Mouse (Mus musculus) myocyte (in vitro differentiated cells): ENCODE data around the gene Fabp6. TPM values are rescaled to one million over a fixed set of nuclear protein-coding genes. Genes with fewer than 3 reads are reported as not detected.

Experiments
- H3K27me3 ChIP-seq: one replicate; pipeline ENCODE4 v1.6.1; 2011; ENCODE audit not compliant: control insufficient read depth, insufficient read depth, insufficient read length
- H3K36me3 ChIP-seq: one replicate; pipeline ENCODE4 v1.6.1; 2011; ENCODE audit not compliant: control insufficient read depth, insufficient read depth
- H3K4me2 ChIP-seq: one replicate; pipeline ENCODE4 v1.6.1; 2011; ENCODE audit warnings: low read depth, control low read depth
- H3K4me3 ChIP-seq: one replicate; pipeline ENCODE4 v1.5.1; 2011; ENCODE audit warnings: mild to moderate bottlenecking, control low read depth, moderate library complexity
- H3K79me2 ChIP-seq: one replicate; pipeline ENCODE4 v1.6.1; 2011; ENCODE audit not compliant: control insufficient read depth, insufficient read depth
- H3ac ChIP-seq: one replicate; pipeline ENCODE4 v1.6.1; 2011; ENCODE audit not compliant: control insufficient read depth, insufficient read length
- CEBPB ChIP-seq: IDR thresholded peaks from 2 replicates; pipeline ENCODE4 v1.6.1; 2011; ENCODE audit warnings: mild to moderate bottlenecking, moderate library complexity; ENCODE audit not compliant: poor library complexity, insufficient read depth, severe bottlenecking
- E2F4 ChIP-seq: IDR thresholded peaks from one replicate; pipeline ENCODE4 v1.6.1; 2011; ENCODE audit warnings: mild to moderate bottlenecking, control low read depth, moderate library complexity; ENCODE audit not compliant: insufficient read depth
- MAX ChIP-seq: IDR thresholded peaks from one replicate; pipeline ENCODE4 v1.6.1; 2011; ENCODE audit warnings: low read depth, mild to moderate bottlenecking, control low read depth
- MYOD1 ChIP-seq, 3 experiments: IDR thresholded peaks; one replicate each; pipeline ENCODE4 v1.6.1; 2011; ENCODE audit warnings: control low read depth in 2 of 3, low read depth in 2 of 3, mild to moderate bottlenecking in 2 of 3, moderate library complexity in 1 of 3; ENCODE audit not compliant: insufficient read length in 2 of 3, control insufficient read depth in 1 of 3
- MYOG ChIP-seq, 3 experiments: IDR thresholded peaks; one replicate each; pipeline ENCODE4 v1.6.1; 2011; ENCODE audit warnings: control low read depth in 2 of 3, low read depth in 2 of 3, mild to moderate bottlenecking in 2 of 3; ENCODE audit not compliant: insufficient read length in 2 of 3, control insufficient read depth in 1 of 3, insufficient read depth in 1 of 3
- POLR2A ChIP-seq: IDR thresholded peaks from one replicate; pipeline ENCODE4 v1.6.1; 2011; ENCODE audit warnings: low read depth, mild to moderate bottlenecking, control low read depth, moderate library complexity; ENCODE audit not compliant: insufficient read length
- POLR2AphosphoS2 ChIP-seq: IDR thresholded peaks from one replicate; pipeline ENCODE4 v1.6.1; 2011; ENCODE audit warnings: low read depth, control low read depth; ENCODE audit not compliant: insufficient read length
- REST ChIP-seq: IDR thresholded peaks from one replicate; pipeline ENCODE4 v1.6.1; 2011; ENCODE audit warnings: mild to moderate bottlenecking, control low read depth, moderate library complexity; ENCODE audit not compliant: insufficient read depth, insufficient read length
- SRF ChIP-seq: IDR thresholded peaks from one replicate; pipeline ENCODE4 v1.6.1; 2011; ENCODE audit warnings: low read depth; ENCODE audit not compliant: control insufficient read depth, insufficient read length
- TCF12 ChIP-seq: IDR thresholded peaks from one replicate; pipeline ENCODE4 v1.6.1; 2011; ENCODE audit warnings: mild to moderate bottlenecking, control low read depth; ENCODE audit not compliant: poor library complexity, insufficient read depth, severe bottlenecking
- TCF3 ChIP-seq: IDR thresholded peaks from one replicate; pipeline ENCODE4 v1.6.1; 2011; ENCODE audit warnings: low read depth, control low read depth; ENCODE audit not compliant: insufficient read length
- USF1 ChIP-seq: IDR thresholded peaks from one replicate; pipeline ENCODE4 v1.6.1; 2011; ENCODE audit warnings: low read depth, mild to moderate bottlenecking, control low read depth, moderate library complexity
- polyA plus RNA-seq: library from polyadenylated mRNA; unstranded; fragments of >200 nt; fragmentation: generic; extraction: Trizol; gene quantifications from one replicate; pipeline ENCODE4 v1.2.1, GENCODE M21; 2012; ENCODE audit warnings: missing spikeins

Fabp6 gene
- polyA plus RNA-seq, 1 experiment, result not detected

GRCm38 (mm10) chr11:43577713-43578478, 23.4 kb downstream of the Fabp6 start:
- no peaks in the 10 kb centered on the region for H3K36me3 ChIP-seq

GRCm38 (mm10) chr11:43575376-43576151, 25.8 kb downstream of the Fabp6 start:
- peaks cover 9% of the 10 kb centered on the region for H3K27me3 ChIP-seq
- H3K4me3 ChIP-seq, result no peak overlapping the region
- no peaks in the 10 kb centered on the region for H3K79me2 ChIP-seq
- H3ac ChIP-seq, result no peak overlapping the region
- H3K36me3 ChIP-seq, result no peaks in the 10 kb centered on the region
- no peak overlapping the region for H3K4me2 ChIP-seq
- TF ChIP-seq MYOD1 (IDR thresholded peaks at IDR 0.05; ENCODE audit: control insufficient read depth in 1 of 3, insufficient read length in 2 of 3, low read depth in 2 of 3) (no peak), MAX (no peak), REST (no peak), POLR2AphosphoS2 (no peak), CEBPB (no peak), TCF12 (no peak), MYOG (IDR thresholded peaks at IDR 0.05; ENCODE audit: control insufficient read depth in 1 of 3, insufficient read depth in 1 of 3, insufficient read length in 2 of 3, low read depth in 2 of 3) (no peak), USF1 (no peak), TCF3 (no peak), E2F4 (no peak), SRF (no peak), POLR2A (no peak)

More at GRCm38 (mm10) chr11:43577713-43578478, 23.4 kb downstream of the Fabp6 start:
- Histone ChIP-seq H3K27me3 (peaks cover 9% of the 10 kb centered on the region), H3K4me3 (no peak overlapping the region), H3ac (no peak overlapping the region), H3K79me2 (no peaks in the 10 kb centered on the region), H3K4me2 (no peak overlapping the region)
- TF ChIP-seq REST (no peak), TCF12 (no peak), E2F4 (no peak), MYOG (IDR thresholded peaks at IDR 0.05; ENCODE audit: control insufficient read depth in 1 of 3, insufficient read depth in 1 of 3, insufficient read length in 2 of 3, low read depth in 2 of 3) (no peak), MYOD1 (IDR thresholded peaks at IDR 0.05; ENCODE audit: control insufficient read depth in 1 of 3, insufficient read length in 2 of 3, low read depth in 2 of 3) (no peak), USF1 (no peak), POLR2A (no peak), TCF3 (no peak), SRF (no peak), MAX (no peak), POLR2AphosphoS2 (no peak), CEBPB (no peak)

GRCm38 (mm10) chr11:43575061-43575375, 26.3 kb downstream of the Fabp6 start:
- H3ac ChIP-seq, result no peak overlapping the region
- no peak overlapping the region for H3K4me3 ChIP-seq
- no peak overlapping the region for H3K4me2 ChIP-seq
- H3K27me3 ChIP-seq, result peaks cover 9% of the 10 kb centered on the region
- no peak for TF ChIP-seq MYOD1 (IDR thresholded peaks at IDR 0.05; ENCODE audit: control insufficient read depth in 1 of 3, insufficient read length in 2 of 3, low read depth in 2 of 3)
- no peak for TF ChIP-seq MAX
- TF ChIP-seq E2F4, result no peak
- no peak for TF ChIP-seq TCF12
- no peak for TF ChIP-seq REST
- no peak for TF ChIP-seq SRF
- no peak for TF ChIP-seq CEBPB
- no peak for TF ChIP-seq USF1
- TF ChIP-seq TCF3, result no peak
- no peak for TF ChIP-seq POLR2A
- no peak for TF ChIP-seq MYOG (IDR thresholded peaks at IDR 0.05; ENCODE audit: control insufficient read depth in 1 of 3, insufficient read depth in 1 of 3, insufficient read length in 2 of 3, low read depth in 2 of 3)
- TF ChIP-seq POLR2AphosphoS2, result no peak
- no peaks in the 10 kb centered on the region for H3K79me2 ChIP-seq
- H3K36me3 ChIP-seq, result no peaks in the 10 kb centered on the region

- TF ChIP-seq CEBPB (no peak), TCF12 (no peak), MYOG (IDR thresholded peaks at IDR 0.05; ENCODE audit: control insufficient read depth in 1 of 3, insufficient read depth in 1 of 3, insufficient read length in 2 of 3, low read depth in 2 of 3) (no peak), SRF (no peak)
- Histone ChIP-seq H3K4me3 (no peak overlapping the region), H3ac (no peak overlapping the region), H3K27me3 (no peaks in the 10 kb centered on the region), H3K36me3 (no peaks in the 10 kb centered on the region), H3K4me2 (no peak overlapping the region), H3K79me2 (no peaks in the 10 kb centered on the region)
Measured at GRCm38 (mm10) chr11:43569595-43569994, 31.7 kb downstream of the Fabp6 start.
